Mouse (Mus musculus): ENCODE data around the gene Pzp.

The Pzp gene

GRCm38 (mm10) chr6:128479463-128480454 lies 46.8 kb downstream of the Pzp start:
- in situ Hi-C loops (cut with MboI, MseI): no loop called here

GRCm38 (mm10) chr6:128477495-128477894 lies 49.0 kb downstream of the Pzp start:
- in situ Hi-C loops (cut with MboI, MseI): no loop called here

GRCm38 (mm10) chr6:128474112-128474511 lies 52.4 kb downstream of the Pzp start:
- in situ Hi-C loops (cut with MboI, MseI): no loop called here

GRCm38 (mm10) chr6:128469451-128469850 lies 57.1 kb downstream of the Pzp start:
- in situ Hi-C loops (cut with MboI, MseI): no loop called here

- in situ Hi-C loops (cut with MboI, MseI): no loop called here
Observed at GRCm38 (mm10) chr6:128467298-128467697, 59.2 kb downstream of the Pzp start.

- in situ Hi-C loops (cut with MboI, MseI): no loop called here
Observed at GRCm38 (mm10) chr6:128466563-128466962, 60.0 kb downstream of the Pzp start.

- in situ Hi-C loops (cut with MboI, MseI): no loop called here
Observed at GRCm38 (mm10) chr6:128466043-128466442, 60.5 kb downstream of the Pzp start.

GRCm38 (mm10) chr6:128464996-128465395 lies 61.5 kb downstream of the Pzp start:
- in situ Hi-C loops (cut with MboI, MseI): no loop called here

GRCm38 (mm10) chr6:128461606-128462005 lies 64.9 kb downstream of the Pzp start:
- in situ Hi-C loops (cut with MboI, MseI): no loop called here

- in situ Hi-C loops (cut with MboI, MseI): no loop called here
Observed at GRCm38 (mm10) chr6:128460729-128461503, 65.6 kb downstream of the Pzp start.

GRCm38 (mm10) chr6:128460321-128460720 lies 66.2 kb downstream of the Pzp start:
- in situ Hi-C loops (cut with MboI, MseI): no loop called here

GRCm38 (mm10) chr6:128457186-128457585 lies 69.3 kb downstream of the Pzp start:
- in situ Hi-C loops (cut with MboI, MseI): no loop called here

GRCm38 (mm10) chr6:128455835-128456605 lies 70.5 kb downstream of the Pzp start:
- in situ Hi-C loops (cut with MboI, MseI): no loop called here

GRCm38 (mm10) chr6:128447063-128447462 lies 79.5 kb downstream of the Pzp start:
- in situ Hi-C loops (cut with MboI, MseI): no loop called here

GRCm38 (mm10) chr6:128445761-128446535 lies 80.6 kb downstream of the Pzp start:
- in situ Hi-C loops (cut with MboI, MseI): no loop called here

- in situ Hi-C loops (cut with MboI, MseI): no loop called here
Observed at GRCm38 (mm10) chr6:128440238-128440637, 86.3 kb downstream of the Pzp start.

GRCm38 (mm10) chr6:128438871-128439341 lies 87.6 kb downstream of the Pzp start:
- in situ Hi-C loops (cut with MboI, MseI): loop anchor here (10.0 kb wide), 2 partner anchors 786 to 984 kb away; no protein-coding TSS in a partner anchor

- in situ Hi-C loops (cut with MboI, MseI): loop anchor here (10.0 kb wide), 2 partner anchors 786 to 984 kb away; no protein-coding TSS in a partner anchor
Observed at GRCm38 (mm10) chr6:128438317-128438870, 88.1 kb downstream of the Pzp start, which contains the start of gene Fkbp4. Gene Fkbp4 (minus strand): TSS chr6:128438677.

- in situ Hi-C loops (cut with MboI, MseI): loop anchor here (10.0 kb wide), 2 partner anchors 787 to 983 kb away; no protein-coding TSS in a partner anchor
Observed at GRCm38 (mm10) chr6:128437731-128438316, 88.7 kb downstream of the Pzp start.

GRCm38 (mm10) chr6:128437288-128437687 lies 89.2 kb downstream of the Pzp start:
- in situ Hi-C loops (cut with MboI, MseI): loop anchor here (10.0 kb wide), 2 partner anchors 788 to 982 kb away; no protein-coding TSS in a partner anchor
